Mouse (Mus musculus): Measurements from ENCODE around the gene Galnt6.

- TF ChIP-seq CTCF (IDR thresholded peaks at IDR 0.05) (no peak), EP300 (IDR thresholded peaks at IDR 0.05) (no peak)
Observed at GRCm38 (mm10) chr15:100698078-100698477, 31.1 kb downstream of the Galnt6 start.
